Mouse (Mus musculus): ENCODE data around the gene Acox3. TPM values are rescaled to one million over a fixed set of nuclear protein-coding genes. Genes with fewer than 3 reads are reported as not detected.

Acox3 gene
- 30.5 and 31.5 TPM in 2 replicates for polyA plus RNA-seq (2012; rRNA removed)

DNA sequence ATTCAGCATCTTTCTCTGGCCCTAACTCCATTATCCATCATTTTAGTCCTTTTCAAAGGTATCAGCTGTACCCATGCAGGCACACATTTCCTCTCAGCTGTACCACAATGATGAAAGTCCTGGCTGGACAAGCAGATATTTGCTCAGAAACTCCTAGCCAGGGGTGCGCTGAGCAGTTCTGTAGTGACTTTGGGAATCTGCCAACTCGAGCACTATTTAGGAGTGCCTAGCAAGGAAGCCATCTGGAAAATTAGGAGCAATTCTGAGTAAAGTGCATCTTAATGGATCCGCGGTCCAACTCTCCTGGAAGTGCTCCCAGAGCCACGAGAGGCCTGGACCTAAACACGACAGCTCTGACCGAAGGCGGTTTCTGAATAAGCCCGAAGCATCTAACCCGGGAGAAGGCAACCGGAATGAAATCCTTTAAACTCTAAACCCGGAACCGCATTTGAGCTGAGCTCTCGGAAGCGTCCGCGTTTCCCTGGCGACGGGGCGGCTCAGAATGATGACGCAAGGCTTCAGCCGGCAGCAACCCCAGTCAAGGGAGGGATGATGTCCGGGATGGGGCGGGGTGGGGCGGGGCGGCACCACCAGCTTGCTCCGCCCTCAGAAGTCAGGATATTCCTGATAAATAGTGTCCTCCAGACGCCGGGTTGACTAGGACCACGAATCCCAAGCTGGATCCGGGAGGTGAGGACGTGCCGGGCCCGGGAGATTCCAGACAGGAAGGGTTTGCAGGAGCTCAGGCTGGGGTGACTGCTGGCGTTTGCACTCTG, at the start of gene Acox3:
Acox3 (plus strand) TSS at position 596 of the 776 bp plus-strand sequence.
- peaks cover 7% of the 10 kb centered on the region; the same call in 1 of the 2 replicates for H3K4me1 ChIP-seq (ENCODE audit: control insufficient read depth, insufficient read depth, low read length)
- TF ChIP-seq CTCF (IDR thresholded peaks at IDR 0.05; ENCODE audit: extremely low read depth, insufficient read depth, low read length) (no peak), POLR2A (IDR thresholded peaks at IDR 0.05; ENCODE audit: extremely low read depth, insufficient read depth, low read length) (peak; percentile 72)
- peak within 1 kb of the TSS; percentile 79 for H3K4me3 ChIP-seq (ENCODE audit: insufficient read depth, low read length)
- H3K27ac ChIP-seq (ENCODE audit: insufficient read depth, low read length), result no peak within 1 kb of the TSS

DNA sequence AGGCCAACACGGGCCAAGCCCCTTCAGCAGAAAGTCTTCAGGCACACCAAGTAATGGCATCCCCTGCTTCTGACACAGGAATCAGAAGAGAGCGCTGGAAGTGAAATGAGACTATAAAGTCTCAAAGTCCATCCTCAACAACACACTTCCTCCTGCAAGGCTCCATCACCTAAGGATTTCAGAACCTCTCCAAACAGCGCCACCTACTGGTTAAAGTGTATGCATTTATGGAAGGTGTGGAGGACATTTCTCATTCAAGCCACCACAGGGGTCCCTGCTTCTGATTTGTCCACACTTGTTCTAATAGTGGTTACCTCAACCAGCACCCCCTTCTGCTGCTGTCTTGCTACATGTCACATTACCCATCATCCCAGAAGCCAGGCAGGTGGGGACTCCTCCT, 46.6 kb upstream of the Acox3 start:
- Histone ChIP-seq H3K27ac (ENCODE audit: insufficient read depth, low read length) (no peak overlapping the region), H3K4me3 (ENCODE audit: insufficient read depth, low read length) (no peak overlapping the region), H3K4me1 (ENCODE audit: control insufficient read depth, insufficient read depth, low read length) (no peaks in the 10 kb centered on the region)
- TF ChIP-seq CTCF (IDR thresholded peaks at IDR 0.05; ENCODE audit: extremely low read depth, insufficient read depth, low read length) (0 out of 2 replicates have a peak, but pooled peaks have one; percentile 6), POLR2A (IDR thresholded peaks at IDR 0.05; ENCODE audit: extremely low read depth, insufficient read depth, low read length) (no peak)

DNA sequence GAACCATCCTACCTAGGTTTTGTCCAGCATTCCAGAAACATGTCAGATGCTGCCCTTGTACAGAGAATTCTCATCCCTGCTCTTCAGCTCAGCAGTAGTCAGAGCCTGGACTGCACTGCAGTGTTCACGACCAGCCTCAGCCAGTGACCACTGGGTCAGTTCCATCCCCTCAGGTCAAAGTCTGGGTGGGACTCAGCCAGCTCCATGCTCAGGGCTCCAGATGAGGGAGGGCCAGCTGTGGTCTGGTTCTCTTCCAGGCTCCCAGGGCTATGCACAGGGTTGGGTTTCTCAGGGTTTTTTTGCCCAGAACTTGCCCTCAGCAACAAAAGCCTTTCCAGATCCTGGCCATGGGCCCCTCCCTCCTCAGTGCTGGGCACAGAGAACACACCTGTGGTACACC, 45.4 kb upstream of the Acox3 start:
- TF ChIP-seq POLR2A (IDR thresholded peaks at IDR 0.05; ENCODE audit: extremely low read depth, insufficient read depth, low read length) (no peak), CTCF (IDR thresholded peaks at IDR 0.05; ENCODE audit: extremely low read depth, insufficient read depth, low read length) (no peak)
- Histone ChIP-seq H3K4me3 (ENCODE audit: insufficient read depth, low read length) (no peak overlapping the region), H3K27ac (ENCODE audit: insufficient read depth, low read length) (no peak overlapping the region), H3K4me1 (ENCODE audit: control insufficient read depth, insufficient read depth, low read length) (no peaks in the 10 kb centered on the region)

DNA sequence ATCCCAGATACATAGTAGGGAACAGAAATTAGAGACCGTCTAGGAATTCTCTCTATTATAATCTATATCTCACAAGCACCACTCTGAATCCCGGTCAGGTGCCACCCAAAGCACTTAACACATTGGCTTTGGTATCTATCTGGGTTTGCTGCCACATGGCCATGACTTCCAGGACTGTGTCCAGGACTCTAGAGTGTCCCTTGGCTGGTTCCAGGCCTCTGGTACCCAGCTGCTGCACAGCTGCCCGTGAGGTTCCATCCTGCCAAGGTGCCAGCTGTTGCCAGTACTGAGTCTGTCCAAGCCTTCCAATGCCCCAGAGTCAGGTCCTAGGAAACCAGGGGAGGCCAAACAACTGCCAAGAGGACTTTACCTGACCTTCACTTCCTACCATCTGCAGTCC, 44.8 kb upstream of the Acox3 start:
- Histone ChIP-seq H3K4me1 (ENCODE audit: control insufficient read depth, insufficient read depth, low read length) (no peaks in the 10 kb centered on the region), H3K4me3 (ENCODE audit: insufficient read depth, low read length) (no peak overlapping the region), H3K27ac (ENCODE audit: insufficient read depth, low read length) (no peak overlapping the region)
- no peak for TF ChIP-seq POLR2A (IDR thresholded peaks at IDR 0.05; ENCODE audit: extremely low read depth, insufficient read depth, low read length)
- no peak for TF ChIP-seq CTCF (IDR thresholded peaks at IDR 0.05; ENCODE audit: extremely low read depth, insufficient read depth, low read length)

DNA sequence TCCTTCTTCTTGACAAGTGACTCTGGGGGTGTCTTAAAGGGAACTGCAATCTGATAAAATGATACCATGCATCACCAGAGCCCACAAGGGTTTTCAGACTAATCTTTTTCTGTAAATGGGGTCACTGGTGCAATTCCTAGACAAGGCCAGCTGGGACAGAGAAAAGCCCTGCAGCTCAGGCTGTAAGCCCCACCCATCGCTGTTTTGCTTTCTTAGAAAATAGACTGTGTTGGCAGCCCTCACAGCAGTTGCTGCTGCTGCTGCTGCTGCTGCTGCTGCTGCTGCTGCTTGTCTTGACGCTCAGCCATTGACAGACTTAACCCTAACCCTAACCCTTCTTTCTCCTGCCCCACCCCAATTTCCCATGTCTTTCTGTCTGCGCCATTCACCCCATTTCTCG, 43.3 kb upstream of the Acox3 start:
- no peaks in the 10 kb centered on the region for H3K4me1 ChIP-seq (ENCODE audit: control insufficient read depth, insufficient read depth, low read length)
- no peak overlapping the region for H3K27ac ChIP-seq (ENCODE audit: insufficient read depth, low read length)
- no peak for TF ChIP-seq POLR2A (IDR thresholded peaks at IDR 0.05; ENCODE audit: extremely low read depth, insufficient read depth, low read length)
- no peak for TF ChIP-seq CTCF (IDR thresholded peaks at IDR 0.05; ENCODE audit: extremely low read depth, insufficient read depth, low read length)
- H3K4me3 ChIP-seq (ENCODE audit: insufficient read depth, low read length), result no peak overlapping the region

DNA sequence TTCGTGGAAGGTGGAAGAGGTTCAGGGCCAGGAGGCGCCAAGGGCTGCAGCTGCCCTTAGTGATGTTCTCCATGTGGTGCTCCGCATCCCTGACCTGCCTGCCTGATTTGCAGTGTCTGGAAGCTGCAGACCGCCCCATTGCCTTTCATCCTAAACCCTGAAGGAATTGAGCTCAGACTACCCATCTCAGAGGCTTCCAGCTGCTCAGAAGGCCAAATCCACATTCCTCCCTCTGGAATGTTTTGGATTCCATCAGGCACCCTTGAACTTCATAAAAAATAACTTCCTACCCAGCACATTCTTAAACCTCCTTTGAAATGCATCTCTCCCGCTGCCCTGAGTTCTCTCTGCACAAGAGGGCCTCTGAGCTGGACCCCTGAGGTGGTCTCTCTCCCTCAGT, 42.3 kb upstream of the Acox3 start:
- Histone ChIP-seq H3K27ac (ENCODE audit: insufficient read depth, low read length) (no peak overlapping the region), H3K4me1 (ENCODE audit: control insufficient read depth, insufficient read depth, low read length) (no peaks in the 10 kb centered on the region), H3K4me3 (ENCODE audit: insufficient read depth, low read length) (no peak overlapping the region)
- TF ChIP-seq CTCF (IDR thresholded peaks at IDR 0.05; ENCODE audit: extremely low read depth, insufficient read depth, low read length) (no peak), POLR2A (IDR thresholded peaks at IDR 0.05; ENCODE audit: extremely low read depth, insufficient read depth, low read length) (no peak)

DNA sequence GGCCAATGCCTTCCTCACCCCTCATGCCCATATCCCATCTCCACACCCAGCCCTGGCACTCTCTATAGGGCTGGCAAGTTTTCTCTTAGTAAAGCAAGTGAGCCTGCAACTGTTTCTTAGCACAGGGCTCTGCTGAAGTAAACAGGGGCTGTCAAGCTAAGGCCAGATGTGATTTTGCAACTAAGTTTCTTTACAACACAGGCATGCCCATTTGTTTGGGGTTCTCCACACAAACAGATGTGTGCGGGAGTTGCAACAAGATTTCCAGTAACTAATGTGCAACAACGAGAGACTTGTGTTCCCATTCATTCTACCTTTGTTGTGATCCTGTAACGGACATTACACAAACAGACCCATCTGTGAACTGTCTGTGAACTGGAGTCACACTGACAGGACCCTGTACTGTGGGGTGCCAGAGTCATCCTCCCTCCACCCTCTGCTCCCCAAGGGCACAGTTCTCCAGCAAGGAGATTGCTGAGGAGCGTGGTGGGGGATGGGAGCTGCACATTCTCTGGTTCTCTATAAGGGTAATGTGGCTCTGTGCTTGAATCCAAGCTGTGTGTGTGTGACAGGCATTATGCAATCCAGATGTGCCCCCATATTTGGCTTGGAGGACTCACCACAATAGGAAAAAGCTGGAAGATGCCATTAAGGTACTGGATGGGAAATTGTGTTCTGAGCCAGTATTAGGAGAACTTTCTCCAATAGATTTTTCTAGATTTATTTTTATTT, 41.6 kb upstream of the Acox3 start:
- TF ChIP-seq POLR2A (IDR thresholded peaks at IDR 0.05; ENCODE audit: extremely low read depth, insufficient read depth, low read length) (no peak), CTCF (IDR thresholded peaks at IDR 0.05; ENCODE audit: extremely low read depth, insufficient read depth, low read length) (no peak)
- no peaks in the 10 kb centered on the region for H3K4me1 ChIP-seq (ENCODE audit: control insufficient read depth, insufficient read depth, low read length)
- no peak overlapping the region for H3K27ac ChIP-seq (ENCODE audit: insufficient read depth, low read length)
- H3K4me3 ChIP-seq (ENCODE audit: insufficient read depth, low read length), result no peak overlapping the region

DNA sequence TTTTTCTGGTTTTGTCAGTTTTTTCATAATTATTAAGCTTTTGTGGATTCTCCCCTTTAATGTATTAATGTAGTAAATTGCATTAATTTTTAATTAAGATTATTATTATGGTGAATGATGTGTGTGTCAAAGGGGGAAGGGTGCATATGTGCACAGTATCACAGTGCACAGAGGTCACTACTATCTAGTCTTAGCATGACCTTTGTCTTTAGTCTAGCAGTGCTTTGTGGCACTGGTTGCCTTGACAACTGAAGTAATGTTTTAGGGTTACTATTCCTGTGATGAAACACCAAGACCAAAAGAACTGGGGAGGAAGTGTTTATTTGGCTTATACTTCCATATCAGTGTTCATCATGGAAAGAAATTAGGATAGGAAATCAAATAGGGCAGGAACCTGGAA, 36.7 kb upstream of the Acox3 start:
- H3K27ac ChIP-seq (ENCODE audit: insufficient read depth, low read length), result no peak overlapping the region
- no peak overlapping the region for H3K4me3 ChIP-seq (ENCODE audit: insufficient read depth, low read length)
- TF ChIP-seq CTCF (IDR thresholded peaks at IDR 0.05; ENCODE audit: extremely low read depth, insufficient read depth, low read length), result no peak
- no peak for TF ChIP-seq POLR2A (IDR thresholded peaks at IDR 0.05; ENCODE audit: extremely low read depth, insufficient read depth, low read length)
- H3K4me1 ChIP-seq (ENCODE audit: control insufficient read depth, insufficient read depth, low read length), result no peaks in the 10 kb centered on the region

DNA sequence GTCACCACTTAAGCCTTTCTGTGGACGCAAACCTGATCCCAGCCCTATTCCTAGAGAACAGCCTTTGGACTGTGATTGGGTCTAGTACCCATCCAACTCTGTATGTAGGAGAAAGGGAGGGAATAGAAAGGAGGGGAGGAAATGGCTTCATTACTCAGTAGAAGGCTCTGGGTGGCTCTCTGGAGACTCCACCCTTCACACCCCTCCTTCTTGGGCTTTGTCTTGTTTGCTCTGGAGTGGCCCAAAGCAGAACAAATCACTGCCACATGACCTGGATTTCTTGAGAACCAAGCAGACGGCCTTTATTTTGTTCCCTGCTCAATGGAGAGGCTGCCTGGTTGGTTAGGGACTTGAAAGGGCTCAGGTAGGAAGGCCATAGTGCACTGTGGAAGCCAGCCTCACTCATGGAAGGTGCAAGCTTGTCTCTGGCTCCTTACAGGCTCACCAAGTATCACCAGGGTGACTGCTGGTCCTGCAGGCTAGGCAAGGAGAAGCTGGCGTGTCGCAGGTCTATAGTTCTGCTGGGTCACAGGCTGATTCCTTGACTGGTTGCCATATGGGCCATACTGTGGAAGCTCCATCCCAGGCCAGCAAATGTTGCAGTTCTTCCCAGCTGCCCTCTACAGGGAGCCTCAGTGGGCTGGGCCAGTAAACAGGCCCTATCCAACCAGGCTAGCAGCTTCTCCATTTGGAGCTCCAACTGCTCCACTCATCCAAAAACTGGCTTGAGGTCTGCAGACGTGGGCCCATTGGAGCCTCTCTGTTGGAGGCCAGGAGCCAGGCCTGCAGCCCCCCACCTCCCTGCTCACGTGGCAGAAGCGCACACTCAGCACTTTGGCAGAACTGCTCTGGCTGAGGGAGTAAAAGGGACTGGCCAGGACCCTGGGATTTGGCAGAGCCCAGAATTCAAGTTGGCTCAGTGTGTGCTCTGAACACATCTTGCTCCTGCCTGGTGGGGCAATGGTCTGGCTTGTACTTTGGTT, 30.7 kb upstream of the Acox3 start:
- TF ChIP-seq CTCF (IDR thresholded peaks at IDR 0.05; ENCODE audit: extremely low read depth, insufficient read depth, low read length) (no peak), POLR2A (IDR thresholded peaks at IDR 0.05; ENCODE audit: extremely low read depth, insufficient read depth, low read length) (0 out of 2 replicates have a peak, but pooled peaks have one; percentile 24)
- no peak overlapping the region for H3K4me3 ChIP-seq (ENCODE audit: insufficient read depth, low read length)
- no peaks in the 10 kb centered on the region for H3K4me1 ChIP-seq (ENCODE audit: control insufficient read depth, insufficient read depth, low read length)
- H3K27ac ChIP-seq (ENCODE audit: insufficient read depth, low read length), result no peak overlapping the region
